Mouse (Mus musculus) erythroblast, embryonic 14.5 days (primary cell): ENCODE measurements at regions not wholly inside any gene's neighbourhood (a gene's known extent, or its start where the extent isn't known, plus 50 kb on each side); places are given as distances from the start of the nearest gene placed in this dataset.

ENCODE experiments used
- GATA1 ChIP-seq: IDR thresholded peaks from 2 replicates; pipeline ENCODE4 v1.6.1; 2012; ENCODE audit warnings: low read length, inconsistent platforms, mixed read lengths
- TAL1 ChIP-seq: IDR thresholded peaks from 3 replicates; pipeline ENCODE4 v1.6.1; 2012; ENCODE audit warnings: low read length, inconsistent platforms, mixed read lengths

- no peak for TF ChIP-seq GATA1
- no peak for TF ChIP-seq TAL1
Measured at GRCm38 (mm10) chr13:45192079-45192478, 113.6 kb downstream of the Gm9817 start.
